Mouse (Mus musculus): ENCODE data around the gene Fbxl7.

Gene Fbxl7

DNA sequence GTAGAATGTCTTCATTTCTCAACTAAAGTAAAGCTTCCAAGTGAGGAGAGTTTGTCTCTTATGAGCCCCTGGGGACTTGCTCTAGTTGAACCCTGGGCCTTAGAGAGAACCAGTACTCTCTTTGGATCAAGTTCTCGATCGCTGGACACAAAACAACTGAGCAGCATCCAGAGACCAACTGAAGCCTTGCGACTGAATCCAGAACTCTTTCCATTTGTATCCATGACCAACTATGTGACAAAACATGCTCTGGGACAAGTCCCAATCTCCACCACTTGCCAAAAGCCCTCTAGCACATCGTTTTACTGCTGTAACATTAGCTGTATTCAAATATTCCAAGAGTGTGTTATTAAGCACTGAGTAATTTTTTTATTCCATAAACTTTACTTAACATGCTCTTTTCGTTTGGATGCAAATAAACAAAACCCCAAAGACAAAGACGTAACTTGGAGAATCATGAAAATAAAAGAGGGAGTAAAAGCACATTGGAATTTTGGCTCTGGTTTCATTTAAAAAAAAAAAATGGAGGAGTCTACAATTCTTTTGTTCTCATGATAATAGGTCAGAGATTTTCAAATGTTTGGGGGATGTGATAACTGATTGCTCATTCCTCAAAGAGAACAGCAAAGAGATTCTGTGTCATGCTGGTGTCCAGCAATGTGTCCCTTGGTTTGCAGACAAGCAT is 192.1 kb downstream of the Fbxl7 start:
- no peak for DNase-seq (ENCODE audit: extremely low spot score, low read depth, low spot score)

DNA sequence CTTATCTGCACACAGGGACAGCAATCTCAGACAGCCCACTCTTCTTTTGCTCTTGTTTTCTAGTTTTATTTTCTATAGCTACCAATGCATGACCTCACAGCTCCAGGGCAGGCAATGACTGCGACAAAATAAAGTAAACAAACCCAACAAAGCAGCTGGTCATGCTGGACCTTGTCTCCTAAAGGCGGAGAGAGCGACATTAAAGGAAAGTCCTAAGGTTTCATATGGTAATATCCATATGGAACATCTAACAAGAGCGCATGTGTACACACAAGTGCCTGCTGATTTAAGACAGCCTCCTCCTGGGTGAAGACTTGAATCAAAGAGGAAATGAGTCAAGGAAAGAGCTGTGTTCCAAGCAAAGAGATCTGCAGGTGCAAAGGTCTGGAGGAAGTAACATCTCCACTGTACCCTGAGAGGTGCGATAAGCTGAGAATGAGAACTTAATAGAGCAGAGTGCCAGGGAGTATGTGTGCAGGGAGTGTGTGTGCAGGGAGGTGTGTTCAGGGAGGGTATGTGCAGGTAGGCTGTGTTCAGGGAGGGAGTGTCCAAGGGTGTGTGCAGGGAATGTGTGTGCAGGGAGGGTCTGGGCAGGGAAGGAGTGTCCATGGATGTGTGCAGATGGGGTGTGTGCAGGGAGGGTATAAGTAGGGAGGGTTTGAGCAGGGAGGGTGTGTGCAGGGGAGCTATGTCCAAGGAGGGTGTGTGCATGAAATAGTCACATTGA is 193.3 kb downstream of the Fbxl7 start:
- DNase-seq (ENCODE audit: extremely low spot score, low read depth, low spot score): no peak

DNA sequence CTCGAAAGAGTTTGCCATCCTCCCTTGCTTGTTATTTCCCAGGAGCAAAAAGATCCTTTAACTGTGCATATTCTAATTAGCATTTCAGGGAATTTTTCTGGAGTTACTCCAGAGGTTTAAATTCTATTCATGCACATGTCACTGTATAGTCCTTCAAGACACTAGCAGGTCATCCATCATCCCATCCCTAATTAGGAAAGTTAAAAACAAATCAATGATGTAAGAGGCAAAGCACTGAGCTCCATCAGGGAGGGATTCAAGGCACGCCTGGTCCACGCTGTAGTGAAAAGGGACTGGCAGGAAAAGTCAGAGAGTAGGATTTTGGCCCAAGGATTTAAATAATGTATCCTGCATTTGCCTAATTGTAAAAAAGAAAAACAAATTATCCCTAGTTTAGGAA is 202.3 kb downstream of the Fbxl7 start:
- no peak for DNase-seq (ENCODE audit: extremely low spot score, low read depth, low spot score)

DNA sequence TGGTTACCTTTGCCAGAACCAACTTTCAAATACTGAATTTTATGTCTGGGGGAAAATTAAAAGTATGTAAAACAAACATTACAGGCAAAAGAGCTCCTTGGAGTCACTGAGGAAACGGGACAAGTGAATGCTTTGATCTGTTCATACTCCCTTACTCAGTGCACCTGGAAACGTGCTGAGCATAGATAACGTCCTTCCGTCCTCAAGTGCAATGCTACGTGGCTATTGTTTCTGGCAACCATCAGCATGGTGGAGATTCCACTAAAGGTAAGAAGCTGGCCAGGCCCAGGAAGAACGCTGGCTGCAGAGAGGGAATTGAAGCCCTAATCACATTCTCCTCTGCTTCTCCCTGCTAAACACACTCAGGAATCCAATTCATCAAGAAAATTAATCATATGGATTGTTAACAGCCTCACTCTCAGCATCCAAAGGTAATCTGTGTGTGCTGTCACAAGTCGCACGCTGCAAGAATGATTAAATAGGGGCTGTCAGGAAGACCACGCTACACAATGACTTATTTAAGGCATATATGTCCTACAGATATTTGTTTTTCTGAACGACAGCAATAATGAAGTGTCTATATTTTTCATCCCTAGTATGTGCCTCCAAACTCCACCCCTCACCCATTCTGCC is 206.8 kb downstream of the Fbxl7 start:
- no peak for DNase-seq (ENCODE audit: extremely low spot score, low read depth, low spot score)

DNA sequence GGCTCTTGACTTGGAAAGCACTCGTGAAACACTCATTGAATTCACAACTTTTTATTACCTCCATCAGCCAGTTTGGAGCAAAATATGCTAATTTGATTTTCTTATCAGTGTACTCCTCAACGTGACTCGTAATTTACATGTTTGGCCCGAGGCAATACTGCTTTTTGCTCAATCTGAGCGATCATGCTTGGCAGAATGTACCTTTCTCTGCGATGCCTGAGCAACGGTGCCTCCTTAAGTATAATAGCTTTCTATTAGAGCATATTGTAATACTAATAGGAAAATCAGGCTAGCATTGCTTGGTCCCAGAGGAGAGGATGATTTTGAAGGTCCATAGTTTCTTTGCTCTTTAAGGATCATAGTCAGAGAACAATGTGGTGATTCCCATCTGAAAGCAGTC is 207.7 kb downstream of the Fbxl7 start:
- DNase-seq (ENCODE audit: extremely low spot score, low read depth, low spot score): no peak

DNA sequence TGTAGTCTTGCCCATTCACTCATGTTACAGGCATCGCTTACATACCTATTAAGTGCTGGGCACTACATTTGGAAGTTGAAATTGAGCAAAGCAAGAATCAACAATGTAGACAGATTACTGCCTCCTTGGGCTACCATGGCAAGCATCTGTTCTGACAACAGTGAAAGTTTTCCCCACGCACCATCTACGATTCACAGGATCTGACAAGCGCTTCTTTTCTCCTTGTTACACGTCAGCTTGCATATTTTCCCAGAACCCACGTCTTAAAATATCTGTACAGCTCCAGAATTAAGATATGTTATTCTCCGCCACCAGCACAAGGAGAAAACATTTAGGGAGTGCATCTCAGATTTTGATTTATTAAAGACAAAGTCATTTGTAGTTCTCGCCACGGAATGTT is 213.1 kb downstream of the Fbxl7 start:
- no peak for DNase-seq (ENCODE audit: extremely low spot score, low read depth, low spot score)

DNA sequence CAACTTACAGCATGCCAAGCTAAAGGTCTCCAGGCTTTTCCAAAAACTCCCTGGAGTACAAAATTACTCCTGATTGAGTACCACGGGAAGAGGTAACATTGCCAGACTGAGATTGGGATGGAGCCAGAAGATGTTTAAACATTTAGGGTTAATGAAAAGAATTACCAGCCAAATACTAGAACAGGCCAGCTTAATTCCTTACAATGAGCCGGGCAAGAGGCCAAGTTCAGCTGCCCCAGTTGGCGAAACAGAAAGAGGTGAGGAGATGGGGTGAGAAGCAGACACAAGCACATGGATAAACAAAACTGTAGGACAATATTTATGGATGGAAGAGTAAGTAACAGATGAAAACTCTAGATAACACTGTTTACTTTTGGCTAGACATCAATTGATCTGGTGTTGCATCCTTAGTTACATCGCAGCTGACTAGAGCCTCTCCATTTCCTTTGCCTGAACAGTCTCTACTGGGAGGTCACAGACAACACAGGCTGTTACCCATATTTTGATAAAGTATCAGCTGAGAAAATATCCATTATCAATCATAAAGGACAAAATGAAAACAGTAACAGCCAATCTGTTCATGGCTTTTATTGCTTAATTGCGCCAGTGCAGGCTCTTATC is 222.0 kb downstream of the Fbxl7 start:
- DNase-seq (ENCODE audit: extremely low spot score, low read depth, low spot score): no peak

DNA sequence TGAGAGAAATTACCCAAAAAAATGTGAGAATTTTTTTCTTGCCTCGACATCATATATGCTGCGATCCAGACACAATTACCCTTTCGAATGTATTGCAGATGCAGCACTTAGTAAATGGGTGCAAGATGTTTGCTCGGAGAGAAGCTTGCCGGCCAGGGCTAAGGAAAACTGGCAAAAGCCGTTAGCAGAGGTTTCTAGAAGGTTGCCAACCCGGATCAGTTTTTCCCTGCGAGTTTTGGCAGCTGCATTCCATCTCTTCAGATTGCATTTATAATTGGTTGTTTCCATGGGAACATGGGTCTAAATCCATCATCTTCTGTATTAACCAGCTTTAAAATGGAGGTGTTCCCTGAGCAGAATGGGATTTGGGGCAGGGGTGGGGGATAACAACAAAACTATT is 240.4 kb downstream of the Fbxl7 start:
- DNase-seq (ENCODE audit: extremely low spot score, low read depth, low spot score): no peak

DNA sequence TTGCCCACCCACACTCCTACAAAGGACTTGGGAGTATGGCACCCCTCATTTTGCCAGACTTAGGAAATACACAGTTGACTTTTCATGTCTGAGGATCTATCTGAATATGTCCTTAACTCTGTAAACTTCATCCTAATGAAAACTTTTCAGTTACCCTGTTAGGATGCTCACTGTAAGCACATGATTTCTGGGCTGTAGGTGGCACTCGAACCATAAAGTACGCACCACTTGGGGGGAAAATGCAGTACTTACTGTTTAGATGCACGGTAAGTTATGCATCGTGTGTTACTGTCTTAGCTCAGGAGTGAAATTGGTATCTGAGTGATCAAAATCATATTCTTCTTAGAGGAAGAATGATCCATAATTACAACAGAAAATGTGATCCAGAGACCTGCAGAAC is 252.8 kb downstream of the Fbxl7 start:
- DNase-seq (ENCODE audit: extremely low spot score, low read depth, low spot score): no peak

DNA sequence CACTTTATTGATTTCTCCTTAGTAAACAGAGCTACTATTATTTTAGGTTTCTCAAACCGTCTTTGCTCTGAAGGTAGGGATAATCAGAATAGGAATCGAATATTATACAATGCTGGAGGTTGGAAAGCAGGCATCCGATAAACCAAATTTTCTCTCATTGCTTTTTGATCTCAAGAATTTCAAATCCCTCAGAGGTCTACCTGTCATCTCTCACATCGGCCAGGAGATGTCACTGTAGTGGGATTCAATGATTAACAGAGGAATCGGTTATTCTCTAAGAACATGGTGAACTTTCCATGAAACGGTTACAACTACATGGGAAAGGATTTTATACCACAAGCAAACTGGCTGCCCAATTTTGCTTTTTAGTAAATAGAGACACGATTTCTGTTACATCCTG is 255.7 kb downstream of the Fbxl7 start:
- no peak for DNase-seq (ENCODE audit: extremely low spot score, low read depth, low spot score)

DNA sequence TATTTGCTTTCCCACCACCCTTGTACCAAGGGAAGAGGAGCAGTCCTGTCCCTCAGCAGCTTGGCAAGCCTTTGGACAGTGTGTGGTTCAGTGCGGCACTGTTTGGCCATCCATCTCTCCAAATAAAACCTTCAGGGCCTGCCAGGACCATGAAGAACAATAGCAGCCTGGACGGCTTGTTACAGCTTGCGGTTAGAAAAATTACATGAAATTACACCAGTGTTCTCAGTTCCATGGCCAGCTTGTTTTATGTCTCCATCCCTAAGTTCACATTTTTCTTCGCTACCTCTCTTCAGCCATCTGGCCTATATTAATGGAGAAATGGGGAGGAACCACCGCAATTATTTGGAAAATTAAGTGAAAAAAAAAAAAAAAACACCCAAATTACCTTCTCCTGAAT is 259.8 kb downstream of the Fbxl7 start:
- no peak for DNase-seq (ENCODE audit: extremely low spot score, low read depth, low spot score)

DNA sequence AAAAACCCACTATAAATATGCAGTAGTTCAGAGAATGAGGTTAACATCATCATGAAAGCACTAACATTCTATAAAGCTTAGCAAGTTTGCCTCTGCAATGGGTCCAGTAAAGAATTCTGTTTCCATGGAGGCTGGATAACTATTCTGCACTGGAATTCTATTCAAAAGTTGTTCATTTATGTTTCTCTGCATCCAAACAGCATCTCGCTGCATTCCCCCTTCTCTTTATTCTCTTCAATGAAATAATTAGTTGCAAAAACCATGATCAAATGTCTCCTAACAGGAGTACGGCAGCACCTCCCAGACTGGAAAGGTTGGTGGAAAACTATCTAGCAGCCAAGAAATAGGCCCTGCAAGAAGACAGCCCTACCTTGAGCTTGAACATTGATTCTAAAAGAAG is 267.2 kb downstream of the Fbxl7 start:
- no peak for DNase-seq (ENCODE audit: extremely low spot score, low read depth, low spot score)

DNA sequence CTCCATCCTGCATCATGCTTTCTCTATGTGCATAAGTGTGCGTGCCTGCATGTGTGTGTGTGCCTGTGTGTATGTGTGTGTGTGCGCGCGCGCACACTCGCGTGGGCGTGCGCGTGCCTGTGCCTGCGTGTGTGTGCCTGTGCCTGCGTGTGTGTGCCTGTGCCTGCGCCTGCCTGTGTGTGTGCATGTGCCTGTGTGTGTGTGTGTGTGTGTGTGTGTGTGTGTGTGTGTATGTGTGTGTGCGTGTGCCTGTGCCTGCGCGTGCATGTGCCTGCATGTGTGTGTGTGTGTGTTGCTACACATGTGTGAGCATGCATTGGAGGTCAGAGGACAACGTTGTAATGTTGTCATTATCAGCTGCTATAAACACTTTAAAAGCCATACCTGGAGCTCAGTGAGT is 272.1 kb downstream of the Fbxl7 start:
- DNase-seq (ENCODE audit: extremely low spot score, low read depth, low spot score): no peak

DNA sequence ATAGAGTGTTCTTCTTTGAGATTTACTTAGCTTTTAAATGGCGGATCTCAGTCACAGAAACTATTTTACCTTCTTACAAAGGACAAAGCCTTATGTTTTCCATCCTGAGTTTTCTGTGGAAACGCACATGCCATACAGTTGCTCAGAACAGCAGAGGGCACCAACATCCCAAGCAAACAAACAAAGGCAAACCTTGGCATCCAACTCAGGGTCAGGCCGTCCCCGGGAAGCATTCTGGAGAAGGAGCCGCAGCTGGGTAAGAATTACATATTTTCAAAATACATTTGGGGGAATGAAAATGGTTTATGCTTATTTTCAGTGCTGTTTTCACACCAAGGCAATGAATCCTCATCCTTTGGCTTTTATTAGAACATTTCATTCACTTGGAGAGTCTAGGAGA is 275.1 kb downstream of the Fbxl7 start:
- DNase-seq (ENCODE audit: extremely low spot score, low read depth, low spot score): no peak

DNA sequence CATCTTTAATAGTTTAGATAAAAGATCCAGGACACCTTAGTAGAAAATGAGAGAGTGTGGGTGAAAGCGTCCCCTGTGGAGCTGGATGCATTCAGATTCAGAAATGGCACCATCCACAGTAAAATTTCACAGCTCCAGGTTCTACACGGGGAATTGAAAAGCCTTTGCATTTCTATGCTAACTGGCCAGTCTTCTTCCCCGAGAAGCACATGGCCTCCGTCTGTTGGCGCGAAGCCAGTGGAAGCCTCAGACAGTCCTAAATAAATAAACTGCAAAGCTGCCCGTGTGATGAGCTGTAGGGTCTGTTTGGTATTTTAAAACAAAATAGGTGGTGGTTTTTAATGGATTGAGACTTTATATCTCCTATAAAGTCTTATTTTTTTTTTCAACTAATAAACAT is 276.2 kb downstream of the Fbxl7 start:
- no peak for DNase-seq (ENCODE audit: extremely low spot score, low read depth, low spot score)

DNA sequence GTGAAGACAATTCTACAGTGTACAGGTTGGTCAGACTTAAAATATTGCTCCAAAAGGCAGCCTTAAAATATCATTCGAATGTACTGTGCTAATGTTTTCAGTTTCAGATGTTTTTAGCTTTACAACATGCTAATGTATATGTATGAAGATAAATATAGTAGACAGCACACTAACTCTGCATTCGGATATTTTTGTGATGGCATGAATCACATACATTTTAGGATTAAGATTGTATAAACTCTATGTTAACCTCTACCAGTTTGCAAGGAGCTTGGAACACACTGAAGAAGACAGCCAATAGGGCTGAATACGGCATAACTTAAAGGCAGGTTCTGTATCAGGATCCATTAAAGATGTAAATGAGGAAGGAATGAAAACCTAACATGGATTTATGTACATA is 299.1 kb downstream of the Fbxl7 start:
- DNase-seq (ENCODE audit: extremely low spot score, low read depth, low spot score): no peak

DNA sequence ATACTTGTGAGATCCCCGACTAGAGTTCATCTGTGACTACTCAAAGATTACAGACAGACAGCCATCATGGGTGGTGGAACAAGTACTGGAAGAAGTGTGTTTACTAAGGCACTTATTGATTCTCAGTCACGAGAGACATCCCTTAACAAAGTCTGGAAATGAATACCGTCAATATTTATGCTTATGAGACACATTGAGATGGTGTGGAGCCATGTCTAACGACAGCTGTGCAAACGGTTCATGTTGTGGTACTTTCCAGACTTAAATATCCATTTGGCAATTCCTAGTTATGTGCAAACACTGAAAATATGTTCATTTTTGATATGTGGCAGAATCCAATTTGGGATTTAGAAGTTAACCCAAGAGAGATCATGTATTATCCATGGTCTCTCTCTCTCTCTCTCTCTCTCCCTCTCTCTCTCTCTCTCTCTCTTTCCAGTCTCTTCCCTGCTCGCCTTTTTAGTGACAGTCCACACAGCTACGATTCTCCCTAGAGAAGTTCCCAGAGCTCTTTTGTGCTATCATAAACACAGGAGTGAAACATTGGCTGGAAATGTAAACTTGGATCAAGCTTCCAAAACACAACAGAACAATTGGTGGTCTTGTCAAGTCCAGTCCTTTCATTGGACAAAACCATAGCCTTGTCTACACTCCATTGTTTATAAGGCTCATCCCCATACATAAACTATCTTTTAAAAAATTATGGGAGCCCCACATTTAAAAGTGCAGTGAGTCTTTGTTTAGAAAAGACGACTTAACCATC is 315.3 kb downstream of the Fbxl7 start:
- no peak for DNase-seq (ENCODE audit: extremely low spot score, low read depth, low spot score)

DNA sequence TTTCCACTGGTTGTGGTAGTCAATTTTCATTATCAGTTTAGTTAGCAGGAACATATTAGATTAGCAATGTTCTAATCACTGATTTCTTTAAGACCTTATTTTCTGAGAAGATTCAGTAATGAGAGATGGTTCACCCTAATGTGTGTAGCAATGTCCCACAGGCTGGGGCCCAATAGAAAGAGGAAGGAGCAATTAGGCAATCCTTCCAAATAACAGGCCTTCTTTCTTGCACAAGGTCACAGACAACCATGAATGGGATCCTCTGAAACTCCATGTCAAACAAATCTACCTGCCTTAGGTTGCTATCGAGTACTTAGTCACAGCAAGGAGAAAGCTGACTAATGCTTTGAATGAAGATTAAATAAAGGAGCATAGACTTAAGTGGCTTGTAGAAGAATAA is 316.9 kb downstream of the Fbxl7 start:
- DNase-seq (ENCODE audit: extremely low spot score, low read depth, low spot score): no peak

DNA sequence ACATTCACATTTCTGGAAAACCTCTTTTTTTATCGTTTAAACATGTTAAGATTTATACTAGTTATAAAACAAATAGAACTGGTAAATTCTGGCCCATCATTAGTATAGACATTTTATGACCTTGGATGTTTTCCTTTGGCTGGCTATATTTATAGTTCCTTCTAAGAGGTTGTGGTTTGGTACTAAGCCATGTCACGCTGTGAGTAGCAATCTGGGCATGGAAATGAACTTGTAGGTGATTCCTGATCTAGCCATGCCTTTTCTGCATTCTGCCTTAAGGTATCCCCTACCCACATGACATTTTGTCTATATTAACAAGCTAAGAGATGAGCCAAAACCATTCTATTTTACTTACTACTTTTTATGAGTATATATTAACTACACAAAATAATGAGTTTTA is 329.3 kb downstream of the Fbxl7 start:
- no peak for DNase-seq (ENCODE audit: extremely low spot score, low read depth, low spot score)

DNA sequence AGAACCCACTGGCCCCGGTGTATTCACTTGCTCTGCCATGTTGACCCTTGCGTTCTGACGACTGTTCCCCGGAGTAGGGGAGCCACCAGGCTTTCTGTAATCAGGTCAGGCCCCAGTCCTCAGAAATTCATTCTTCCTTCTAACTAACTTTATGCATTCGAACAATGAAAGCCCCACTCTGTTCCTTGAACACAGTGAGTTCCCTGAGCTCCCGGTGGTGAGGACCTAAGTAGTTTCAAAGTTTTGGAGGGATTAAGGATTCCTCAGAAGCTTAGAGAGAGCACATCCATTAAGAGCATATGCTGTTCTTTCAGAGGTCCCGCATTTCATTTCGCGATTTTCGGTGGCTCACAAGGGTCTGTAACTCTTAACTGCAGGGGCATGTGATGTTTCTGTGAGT is 341.8 kb downstream of the Fbxl7 start:
- DNase-seq (ENCODE audit: extremely low spot score, low read depth, low spot score): no peak

DNA sequence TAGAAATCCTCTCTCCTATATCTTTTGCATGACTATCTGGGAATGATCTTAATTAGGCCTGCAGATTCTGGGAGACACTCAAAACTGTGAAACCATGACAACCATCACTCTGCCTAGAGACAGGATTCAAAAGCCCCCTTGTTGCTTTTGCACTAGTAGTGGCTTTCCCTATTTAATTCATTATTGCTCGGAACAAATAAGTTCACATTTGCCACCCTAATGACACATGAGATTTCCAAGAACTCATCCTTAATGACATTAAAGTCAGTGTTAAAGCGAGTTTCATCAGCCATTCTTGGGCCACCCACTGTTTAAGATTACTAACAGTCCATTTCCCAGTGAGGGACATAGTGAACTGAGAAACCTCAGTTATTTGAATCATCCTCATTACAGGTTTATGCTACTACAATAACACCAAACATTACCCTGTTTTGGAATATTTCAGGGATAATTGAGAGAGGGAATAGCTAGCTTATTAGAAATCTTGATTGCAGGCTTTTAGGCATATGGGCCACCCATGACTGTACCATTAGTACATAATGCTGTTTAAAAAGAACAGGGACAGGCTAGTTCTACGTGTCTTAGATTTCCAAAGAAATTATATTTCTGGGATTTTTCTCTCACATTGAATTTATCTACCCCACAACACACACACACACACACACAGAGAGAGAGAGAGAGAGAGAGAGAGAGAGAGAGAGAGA is 361.2 kb downstream of the Fbxl7 start:
- DNase-seq (ENCODE audit: extremely low spot score, low read depth, low spot score): no peak

Measured in hindlimb bud, embryonic 11.5 days (tissue).